Mouse (Mus musculus): ENCODE measurements around the gene Apob. TPM values are rescaled to one million over a fixed set of nuclear protein-coding genes. Genes with fewer than 3 reads are reported as not detected.
"Not testable (repeated sequence)": the region's sequence is repeated elsewhere in the genome, so short reads cannot be mapped to it uniquely, and the experiment has no call there.

Gene Apob
- polyA plus RNA-seq, 1 experiment from 2014 or later = 0.07 TPM

GRCm38 (mm10) chr12:7973773-7974322 is 3.6 kb upstream of the Apob start:
- WGBS = 71% methylated on average over 5 of the region's 5 CpGs
- no peaks in the 10 kb centered on the region for H3K36me3 ChIP-seq
- ATAC-seq (ENCODE audit: insufficient number of reproducible peaks, low FRiP score, low TSS enrichment, low read depth) = no peak

DNA sequence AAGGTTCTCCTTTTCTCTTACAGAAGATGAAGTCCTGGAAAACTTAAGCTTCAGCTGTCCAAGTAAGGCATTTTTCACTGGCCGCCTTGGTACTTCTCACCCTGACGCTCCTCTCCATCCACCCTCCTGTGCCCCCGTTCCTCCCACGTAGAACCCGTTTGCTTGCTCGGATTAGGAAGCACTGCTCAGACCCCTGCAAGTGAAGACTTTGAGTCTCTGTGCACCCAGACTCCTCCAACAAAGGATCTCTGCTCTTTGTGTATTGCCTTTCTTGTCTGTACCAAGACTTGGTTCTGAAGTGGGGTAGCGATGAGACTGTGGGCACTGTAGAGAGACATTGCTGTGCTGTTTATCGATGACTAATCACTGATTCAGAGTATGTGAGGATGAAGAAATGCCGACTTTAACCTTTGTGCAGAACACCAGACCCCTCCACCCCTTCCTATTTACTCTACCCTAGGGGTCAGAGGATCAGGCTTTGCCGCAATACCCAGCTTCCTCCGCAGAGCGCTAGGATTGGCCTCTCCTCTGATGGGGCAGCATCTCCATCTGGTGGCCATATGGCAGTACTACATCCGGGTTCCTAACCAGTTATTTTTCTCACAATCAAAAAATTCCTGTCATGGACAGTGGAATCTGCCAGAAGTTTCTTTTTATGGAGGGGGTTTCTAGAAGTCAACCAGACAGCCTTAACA is 889 bp downstream of the Apob start:
- Histone ChIP-seq H3K9me3 (replicated peaks) (no peaks in the 10 kb centered on the region), H3K27ac (replicated peaks) (no peak overlapping the region), H3K4me2 (replicated peaks) (no peak overlapping the region), H3K4me3 (replicated peaks) (no peak overlapping the region), H3K4me1 (no peaks in the 10 kb centered on the region), H3K36me3 (no peaks in the 10 kb centered on the region), H3K27me3 (0 out of 2 replicates have a peak, but pooled peaks cover 3% of the 10 kb centered on the region), H3K9ac (no peak overlapping the region)
- no peak for ATAC-seq (ENCODE audit: insufficient number of reproducible peaks, low FRiP score, low TSS enrichment, low read depth)
- 51% methylated on average over 13 of the region's 13 CpGs for WGBS

More at GRCm38 (mm10) chr12:7973773-7974322, 3.6 kb upstream of the Apob start:
- no peaks in the 10 kb centered on the region for H3K4me1 ChIP-seq
- H3K4me2 ChIP-seq (replicated peaks) = no peak overlapping the region
- no peak overlapping the region for H3K27ac ChIP-seq (replicated peaks)
- H3K9ac ChIP-seq = no peak overlapping the region
- no peak overlapping the region for H3K4me3 ChIP-seq (replicated peaks)
- no peaks in the 10 kb centered on the region for H3K9me3 ChIP-seq (replicated peaks)
- H3K27me3 ChIP-seq = 0 out of 2 replicates have a peak, but pooled peaks cover 3% of the 10 kb centered on the region

GRCm38 (mm10) chr12:7984411-7984810 is 7.0 kb downstream of the Apob start:
- 86% methylated on average over 1 of the region's 1 CpGs for WGBS
- Histone ChIP-seq H3K36me3 (no peaks in the 10 kb centered on the region), H3K4me1 (no peaks in the 10 kb centered on the region), H3K27ac (replicated peaks) (no peak overlapping the region), H3K4me2 (replicated peaks) (no peak overlapping the region), H3K27me3 (no peaks in the 10 kb centered on the region), H3K4me3 (replicated peaks) (no peak overlapping the region), H3K9ac (no peak overlapping the region), H3K9me3 (replicated peaks) (no peaks in the 10 kb centered on the region)
- no peak for ATAC-seq (ENCODE audit: insufficient number of reproducible peaks, low FRiP score, low TSS enrichment, low read depth)

DNA sequence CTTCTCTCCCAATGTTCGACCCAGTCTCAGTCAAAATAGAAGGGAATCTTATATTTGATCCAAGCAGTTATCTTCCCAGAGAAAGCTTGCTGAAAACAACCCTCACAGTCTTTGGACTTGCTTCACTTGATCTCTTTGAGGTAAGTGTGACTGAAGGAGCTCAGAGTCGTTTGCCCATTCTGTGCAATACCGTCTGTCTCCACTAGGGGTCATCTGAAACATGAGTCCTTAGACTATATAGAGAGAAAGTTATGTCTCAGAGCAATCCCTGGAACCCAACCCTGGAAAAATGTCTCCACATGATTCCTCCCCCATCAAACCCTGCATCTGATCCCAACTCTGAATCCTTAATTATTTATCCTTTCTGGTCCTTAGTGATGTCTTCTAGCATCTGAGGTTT is 13.4 kb downstream of the Apob start:
- Histone ChIP-seq H3K4me3 (replicated peaks) (no peak overlapping the region), H3K4me1 (no peaks in the 10 kb centered on the region), H3K4me2 (replicated peaks) (no peak overlapping the region), H3K36me3 (no peaks in the 10 kb centered on the region), H3K27me3 (no peaks in the 10 kb centered on the region), H3K9me3 (replicated peaks) (no peaks in the 10 kb centered on the region), H3K9ac (no peak overlapping the region), H3K27ac (replicated peaks) (no peak overlapping the region)
- no peak for ATAC-seq (ENCODE audit: insufficient number of reproducible peaks, low FRiP score, low TSS enrichment, low read depth)
- WGBS = 6% methylated on average over 3 of the region's 3 CpGs

- Histone ChIP-seq H3K27ac (replicated peaks) (no peak overlapping the region), H3K27me3 (no peaks in the 10 kb centered on the region), H3K4me3 (replicated peaks) (no peak overlapping the region), H3K9ac (no peak overlapping the region), H3K4me1 (no peaks in the 10 kb centered on the region), H3K4me2 (replicated peaks) (no peak overlapping the region), H3K36me3 (no peaks in the 10 kb centered on the region), H3K9me3 (replicated peaks) (no peaks in the 10 kb centered on the region)
- no peak for ATAC-seq (ENCODE audit: insufficient number of reproducible peaks, low FRiP score, low TSS enrichment, low read depth)
- WGBS = 21% methylated on average over 1 of the region's 1 CpGs
These were observed 14.1 kb downstream of the Apob start for GRCm38 (mm10) chr12:7991570-7991969.

DNA sequence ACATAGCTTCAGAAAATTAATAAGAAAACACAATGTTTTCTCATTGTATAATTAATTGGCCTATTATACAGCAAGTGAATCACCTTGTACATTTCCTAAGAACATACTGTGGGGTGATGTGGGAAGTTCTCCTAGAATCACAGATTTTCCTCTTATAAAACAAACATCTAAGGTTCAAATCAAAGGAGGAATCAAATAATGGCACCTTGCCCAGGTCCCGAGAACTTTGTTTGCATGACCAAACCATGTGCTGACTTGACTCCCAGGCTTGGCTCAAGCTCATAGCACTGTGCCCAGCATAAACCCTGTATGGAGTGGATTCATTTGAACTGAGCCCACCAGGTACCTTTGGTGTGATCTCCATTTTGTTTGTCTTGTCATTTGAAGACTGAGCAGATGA is 43.5 kb downstream of the Apob start:
- no peaks in the 10 kb centered on the region for H3K9me3 ChIP-seq (replicated peaks)
- no peaks in the 10 kb centered on the region for H3K36me3 ChIP-seq
- H3K4me2 ChIP-seq (replicated peaks) = no peak overlapping the region
- no peak overlapping the region for H3K9ac ChIP-seq
- WGBS = 73% methylated on average over 1 of the region's 1 CpGs
- no peaks in the 10 kb centered on the region for H3K27me3 ChIP-seq
- H3K27ac ChIP-seq (replicated peaks) = no peak overlapping the region
- ATAC-seq (ENCODE audit: insufficient number of reproducible peaks, low FRiP score, low TSS enrichment, low read depth) = no peak
- no peak overlapping the region for H3K4me3 ChIP-seq (replicated peaks)
- no peaks in the 10 kb centered on the region for H3K4me1 ChIP-seq

GRCm38 (mm10) chr12:8029520-8029919 is 52.1 kb downstream of the Apob start:
- Histone ChIP-seq H3K27me3 (no peaks in the 10 kb centered on the region), H3K4me1 (no peaks in the 10 kb centered on the region), H3K27ac (replicated peaks) (no peak overlapping the region), H3K9me3 (replicated peaks) (no peaks in the 10 kb centered on the region), H3K9ac (no peak overlapping the region), H3K4me3 (replicated peaks) (no peak overlapping the region), H3K36me3 (no peaks in the 10 kb centered on the region), H3K4me2 (replicated peaks) (no peak overlapping the region)
- no peak for ATAC-seq (ENCODE audit: insufficient number of reproducible peaks, low FRiP score, low TSS enrichment, low read depth)
- 89% methylated on average over 7 of the region's 7 CpGs for WGBS

DNA sequence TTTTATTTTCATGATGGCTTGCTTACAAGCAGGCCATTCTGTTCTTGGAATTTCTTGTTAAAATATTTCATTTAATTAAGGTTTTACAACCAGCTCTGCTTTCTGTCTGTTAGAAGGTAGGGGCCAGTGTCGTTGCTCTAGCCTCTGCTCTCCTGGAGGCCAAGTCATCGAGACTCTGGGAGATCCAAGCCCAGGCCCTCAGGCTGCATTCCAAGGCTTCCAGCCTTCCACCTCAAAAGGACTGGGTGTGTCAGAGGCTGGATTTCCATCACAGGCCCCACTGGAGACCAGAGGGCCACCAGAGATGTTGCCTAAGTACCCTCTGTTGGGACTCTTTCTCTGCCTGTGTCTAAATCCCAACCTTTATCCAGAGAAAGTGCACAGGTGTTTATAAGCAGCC is 52.6 kb downstream of the Apob start:
- Histone ChIP-seq H3K9me3 (replicated peaks) (no peaks in the 10 kb centered on the region), H3K27me3 (no peaks in the 10 kb centered on the region), H3K4me2 (replicated peaks) (no peak overlapping the region), H3K4me3 (replicated peaks) (no peak overlapping the region), H3K27ac (replicated peaks) (no peak overlapping the region), H3K4me1 (no peaks in the 10 kb centered on the region), H3K9ac (no peak overlapping the region), H3K36me3 (no peaks in the 10 kb centered on the region)
- WGBS = 16% methylated on average over 2 of the region's 2 CpGs
- ATAC-seq (ENCODE audit: insufficient number of reproducible peaks, low FRiP score, low TSS enrichment, low read depth) = no peak

- 95% methylated on average over 1 of the region's 1 CpGs for WGBS
These were observed 53.7 kb downstream of the Apob start for GRCm38 (mm10) chr12:8031169-8031568.

GRCm38 (mm10) chr12:8031595-8032358 is 54.3 kb downstream of the Apob start:
- Histone ChIP-seq H3K9ac (no peak overlapping the region), H3K4me3 (replicated peaks) (no peak overlapping the region), H3K27me3 (no peaks in the 10 kb centered on the region), H3K9me3 (replicated peaks) (no peaks in the 10 kb centered on the region), H3K27ac (replicated peaks) (no peak overlapping the region), H3K36me3 (no peaks in the 10 kb centered on the region), H3K4me2 (replicated peaks) (no peak overlapping the region), H3K4me1 (no peaks in the 10 kb centered on the region)
- WGBS = 34% methylated on average over 14 of the region's 14 CpGs
- no peak for ATAC-seq (ENCODE audit: insufficient number of reproducible peaks, low FRiP score, low TSS enrichment, low read depth)

More at GRCm38 (mm10) chr12:8031169-8031568, 53.7 kb downstream of the Apob start:
- H3K4me1 ChIP-seq; H3K36me3 ChIP-seq; H3K9ac ChIP-seq; H3K27ac ChIP-seq (replicated peaks); H3K27me3 ChIP-seq; H3K4me2 ChIP-seq (replicated peaks); ATAC-seq (ENCODE audit: insufficient number of reproducible peaks, low FRiP score, low TSS enrichment, low read depth); H3K4me3 ChIP-seq (replicated peaks); H3K9me3 ChIP-seq (replicated peaks): not testable (repeated sequence)

DNA sequence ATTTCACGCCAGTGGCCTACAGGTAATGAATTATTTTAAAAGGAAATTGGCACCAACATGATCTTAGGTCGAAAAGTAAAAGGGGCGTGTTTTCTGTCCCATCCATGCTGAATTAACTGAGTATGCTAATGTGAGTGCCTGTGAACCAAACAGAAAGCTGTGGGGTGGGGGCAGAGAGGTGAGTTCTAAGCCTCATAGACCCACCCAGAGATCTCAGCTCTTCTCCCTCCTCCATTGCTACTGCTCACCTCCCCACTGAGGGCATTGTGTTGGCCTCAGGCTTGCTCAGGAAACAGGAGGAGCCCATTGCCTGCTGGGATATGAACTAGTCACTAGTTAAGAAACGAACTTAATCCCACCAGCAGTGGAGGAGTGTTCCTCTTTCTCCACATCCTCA is 54.9 kb downstream of the Apob start:
- Histone ChIP-seq H3K36me3 (no peaks in the 10 kb centered on the region), H3K27ac (replicated peaks) (no peak overlapping the region), H3K9ac (no peak overlapping the region), H3K4me3 (replicated peaks) (no peak overlapping the region), H3K27me3 (no peaks in the 10 kb centered on the region), H3K9me3 (replicated peaks) (no peaks in the 10 kb centered on the region), H3K4me1 (no peaks in the 10 kb centered on the region), H3K4me2 (replicated peaks) (no peak overlapping the region)
- 41% methylated on average over 4 of the region's 4 CpGs for WGBS
- no peak for ATAC-seq (ENCODE audit: insufficient number of reproducible peaks, low FRiP score, low TSS enrichment, low read depth)
